Mouse (Mus musculus): ENCODE results near the gene Ankrd17. TPM values are rescaled to one million over a fixed set of nuclear protein-coding genes. Genes with fewer than 3 reads are reported as not detected.

Gene Ankrd17
- polyA plus RNA-seq, 1 experiment from 2014 or later, result 28.4 TPM

DNA sequence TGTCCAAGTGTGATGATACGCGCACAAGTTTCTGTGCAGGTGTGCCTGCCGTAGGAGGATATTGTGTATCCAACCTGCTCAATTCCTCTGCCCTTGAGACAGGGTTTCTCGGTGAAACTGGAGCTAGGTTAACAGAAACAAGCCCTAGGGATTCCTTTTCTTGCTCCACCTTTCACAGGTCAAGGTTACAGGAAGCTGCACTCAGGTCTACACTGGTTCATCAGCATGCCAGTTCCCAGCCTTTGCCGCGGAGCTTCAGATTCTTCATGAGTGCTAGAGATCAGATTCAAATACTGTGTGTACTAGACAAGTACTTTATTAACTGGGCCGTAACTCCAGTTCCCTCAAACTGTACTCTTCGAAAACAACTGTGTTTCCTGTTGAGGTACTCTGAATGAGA lies 131.2 kb downstream of the Ankrd17 start:
- Histone ChIP-seq H3K36me3 (ENCODE audit: control insufficient read depth, insufficient read depth, low read length) (peaks cover 37% of the 10 kb centered on the region), H3K4me1 (ENCODE audit: control insufficient read depth, insufficient read depth, low read length) (no peaks in the 10 kb centered on the region), H3K27me3 (ENCODE audit: control insufficient read depth, insufficient read depth, low read depth, low read length) (no peaks in the 10 kb centered on the region), H3K9me3 (replicated peaks; ENCODE audit: control insufficient read depth, low read length, poor library complexity, severe bottlenecking) (no peaks in the 10 kb centered on the region), H3K27ac (ENCODE audit: low read length) (no peak overlapping the region), H3K4me3 (ENCODE audit: low read depth, low read length) (no peak overlapping the region), H3K9ac (ENCODE audit: low read depth, low read length) (no peak overlapping the region), H3K4me2 (ENCODE audit: low read length) (no peak overlapping the region)
- ATAC-seq, result no peak
- 97% methylated on average over 8 of the region's 8 CpGs for WGBS

DNA sequence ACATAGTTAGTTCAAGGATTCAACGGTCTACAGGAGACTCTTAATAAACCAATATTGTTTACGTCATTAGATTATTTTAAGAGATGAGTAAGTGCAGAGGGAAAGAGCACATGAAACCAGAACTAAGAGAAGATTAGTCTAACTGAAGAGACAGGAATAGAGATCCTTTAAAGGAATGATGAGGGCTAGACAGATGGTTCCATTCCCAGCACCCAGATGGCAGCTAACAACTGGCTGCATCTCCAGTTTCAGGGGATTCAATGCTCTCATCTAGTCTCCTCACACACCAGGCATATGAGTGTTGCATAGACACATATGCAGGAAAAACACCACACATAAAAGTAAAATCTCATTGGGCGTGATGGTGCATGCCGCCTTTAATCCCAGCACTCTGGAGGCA lies 133.1 kb downstream of the Ankrd17 start:
- H3K36me3 ChIP-seq (ENCODE audit: control insufficient read depth, insufficient read depth, low read length), result peaks cover 40% of the 10 kb centered on the region

DNA sequence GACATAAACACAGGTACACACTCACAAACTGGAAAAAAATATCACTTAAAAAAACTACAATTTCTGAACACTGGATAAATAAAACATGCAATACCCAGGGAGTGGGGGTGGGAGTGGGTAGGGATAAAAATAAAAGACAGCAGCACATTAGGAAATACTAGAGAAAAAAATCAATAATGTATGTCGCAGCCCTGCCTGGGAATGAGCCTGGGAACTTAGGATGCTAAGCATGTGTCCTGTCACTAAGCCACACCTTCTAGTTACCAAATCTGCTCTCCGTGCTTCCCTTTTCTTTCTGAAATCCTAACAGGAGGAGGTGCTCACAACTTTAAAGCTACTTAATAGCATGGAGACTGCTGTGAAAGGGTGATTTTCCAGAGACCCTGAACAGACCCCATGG lies 136.6 kb downstream of the Ankrd17 start:
- Histone ChIP-seq H3K9me3 (replicated peaks; ENCODE audit: control insufficient read depth, low read length, poor library complexity, severe bottlenecking) (no peaks in the 10 kb centered on the region), H3K4me1 (ENCODE audit: control insufficient read depth, insufficient read depth, low read length) (no peaks in the 10 kb centered on the region), H3K4me3 (ENCODE audit: low read depth, low read length) (no peak overlapping the region), H3K36me3 (ENCODE audit: control insufficient read depth, insufficient read depth, low read length) (peaks cover 29% of the 10 kb centered on the region), H3K27me3 (ENCODE audit: control insufficient read depth, insufficient read depth, low read depth, low read length) (no peaks in the 10 kb centered on the region), H3K9ac (ENCODE audit: low read depth, low read length) (no peak overlapping the region), H3K27ac (ENCODE audit: low read length) (no peak overlapping the region), H3K4me2 (ENCODE audit: low read length) (no peak overlapping the region)
- 93% methylated on average over 2 of the region's 2 CpGs for WGBS
- ATAC-seq, result no peak

More for the DNA sequence above, 133.1 kb downstream of the Ankrd17 start:
- Histone ChIP-seq H3K9ac (ENCODE audit: low read depth, low read length) (no peak overlapping the region), H3K4me1 (ENCODE audit: control insufficient read depth, insufficient read depth, low read length) (no peaks in the 10 kb centered on the region), H3K4me2 (ENCODE audit: low read length) (no peak overlapping the region), H3K9me3 (replicated peaks; ENCODE audit: control insufficient read depth, low read length, poor library complexity, severe bottlenecking) (no peaks in the 10 kb centered on the region), H3K27me3 (ENCODE audit: control insufficient read depth, insufficient read depth, low read depth, low read length) (no peaks in the 10 kb centered on the region), H3K27ac (ENCODE audit: low read length) (no peak overlapping the region), H3K4me3 (ENCODE audit: low read depth, low read length) (no peak overlapping the region)
- ATAC-seq, result no peak
- WGBS, result 99% methylated on average over 4 of the region's 4 CpGs

DNA sequence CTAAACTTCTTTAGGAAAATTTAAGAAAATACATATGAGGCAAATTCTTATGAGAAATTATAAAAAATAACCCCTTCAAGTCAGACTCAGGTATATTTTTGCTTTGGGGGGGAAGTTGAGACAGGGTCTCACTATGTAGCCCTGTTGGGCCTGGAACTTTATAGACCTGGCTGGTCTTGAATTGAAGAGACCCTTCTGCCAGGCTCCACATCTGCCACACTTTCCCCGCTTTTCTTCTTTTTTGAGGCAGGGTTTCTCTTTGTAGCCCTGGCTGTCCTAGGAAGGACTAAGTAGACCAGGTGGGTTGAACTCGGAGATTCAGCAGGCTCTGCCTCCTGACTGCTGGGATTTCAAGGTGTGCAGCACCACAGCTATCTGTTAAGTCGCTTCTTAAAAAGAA lies 139.7 kb downstream of the Ankrd17 start:
- Histone ChIP-seq H3K27me3 (ENCODE audit: control insufficient read depth, insufficient read depth, low read depth, low read length) (no peaks in the 10 kb centered on the region), H3K4me2 (ENCODE audit: low read length) (no peak overlapping the region), H3K4me3 (ENCODE audit: low read depth, low read length) (no peak overlapping the region), H3K9ac (ENCODE audit: low read depth, low read length) (no peak overlapping the region), H3K27ac (ENCODE audit: low read length) (no peak overlapping the region), H3K9me3 (replicated peaks; ENCODE audit: control insufficient read depth, low read length, poor library complexity, severe bottlenecking) (no peaks in the 10 kb centered on the region), H3K4me1 (ENCODE audit: control insufficient read depth, insufficient read depth, low read length) (peaks cover 9% of the 10 kb centered on the region), H3K36me3 (ENCODE audit: control insufficient read depth, insufficient read depth, low read length) (peaks cover 16% of the 10 kb centered on the region; the same call in 1 of the 2 replicates)
- no peak for ATAC-seq
- 97% methylated on average over 3 of the region's 3 CpGs for WGBS

DNA sequence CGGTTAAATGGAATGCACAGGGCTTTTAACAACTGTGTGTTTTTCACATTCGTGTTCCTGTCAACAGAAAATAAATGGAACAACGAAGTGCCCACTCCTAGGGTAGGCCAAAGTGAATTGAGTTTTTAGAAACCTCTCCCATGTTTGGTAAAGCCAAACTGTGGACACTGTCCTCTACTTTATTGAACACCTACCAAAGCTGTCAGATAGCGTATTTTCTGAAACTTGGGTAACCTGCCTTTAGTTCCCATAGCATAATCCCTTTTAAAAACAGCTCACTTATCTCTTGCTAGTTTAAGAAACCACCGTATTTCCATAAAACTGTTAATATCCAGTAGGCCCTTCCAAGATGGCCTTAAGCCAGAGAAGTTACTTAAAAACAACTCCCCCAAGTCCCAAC lies 141.6 kb downstream of the Ankrd17 start:
- Histone ChIP-seq H3K4me2 (ENCODE audit: low read length) (no peak overlapping the region), H3K4me3 (ENCODE audit: low read depth, low read length) (no peak overlapping the region), H3K27me3 (ENCODE audit: control insufficient read depth, insufficient read depth, low read depth, low read length) (no peaks in the 10 kb centered on the region), H3K9ac (ENCODE audit: low read depth, low read length) (no peak overlapping the region), H3K9me3 (replicated peaks; ENCODE audit: control insufficient read depth, low read length, poor library complexity, severe bottlenecking) (no peaks in the 10 kb centered on the region), H3K4me1 (ENCODE audit: control insufficient read depth, insufficient read depth, low read length) (peaks cover 9% of the 10 kb centered on the region), H3K36me3 (ENCODE audit: control insufficient read depth, insufficient read depth, low read length) (peaks cover 12% of the 10 kb centered on the region; the same call in 1 of the 2 replicates), H3K27ac (ENCODE audit: low read length) (no peak overlapping the region)
- no peak for ATAC-seq
- WGBS, result 89% methylated on average over 5 of the region's 5 CpGs

DNA sequence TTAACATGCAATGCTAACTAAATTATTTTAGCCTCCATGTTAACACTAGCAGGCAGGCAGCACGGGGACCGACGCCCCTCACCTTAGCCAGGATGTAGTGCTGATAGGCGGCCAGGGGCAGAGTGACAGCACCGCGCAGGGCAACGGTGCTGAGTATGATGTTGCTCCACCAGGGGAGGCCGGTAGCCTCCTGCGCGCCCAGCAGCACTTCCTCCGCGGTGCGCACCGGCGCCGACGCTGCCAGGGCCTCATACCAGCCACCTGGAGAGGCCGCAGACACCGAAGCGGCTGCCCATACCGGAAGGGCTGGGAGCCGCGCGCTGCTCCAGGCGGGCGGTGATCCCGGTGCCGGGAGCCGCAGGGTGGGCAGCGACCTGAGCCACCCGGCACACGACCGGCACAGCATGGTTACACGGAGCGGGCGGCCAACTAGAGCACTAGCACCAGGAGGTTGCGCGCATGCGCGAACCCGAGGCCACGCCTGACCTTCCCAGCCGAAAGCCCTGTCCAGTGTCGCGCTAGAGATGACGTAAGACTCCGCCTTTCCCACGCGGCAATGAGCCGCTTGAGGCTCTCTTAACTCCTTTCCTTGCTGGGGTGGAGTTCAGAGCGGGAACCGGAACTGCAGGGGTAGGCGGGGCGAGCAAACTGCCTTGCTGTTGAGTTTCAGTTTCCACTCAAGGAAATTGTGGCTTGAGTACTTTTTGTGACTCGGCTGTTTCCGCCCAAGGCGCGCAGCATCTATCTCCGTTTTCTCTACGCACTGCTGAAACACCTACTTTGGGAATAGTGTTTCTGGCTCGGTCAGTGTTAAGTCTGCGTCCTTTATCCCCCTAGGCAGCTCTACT lies 142.6 kb downstream of the Ankrd17 start, which contains the start of gene Cox18:
Gene Cox18 (minus strand): TSS at position 468 of the 848 bp plus-strand sequence.
- Histone ChIP-seq H3K27ac (ENCODE audit: low read length) (peak within 1 kb of the TSS; percentile 91), H3K4me2 (ENCODE audit: low read length) (peak within 1 kb of the TSS; percentile 74), H3K4me1 (ENCODE audit: control insufficient read depth, insufficient read depth, low read length) (peaks cover 9% of the 10 kb centered on the region), H3K9me3 (replicated peaks; ENCODE audit: control insufficient read depth, low read length, poor library complexity, severe bottlenecking) (no peaks in the 10 kb centered on the region), H3K27me3 (ENCODE audit: control insufficient read depth, insufficient read depth, low read depth, low read length) (no peaks in the 10 kb centered on the region), H3K9ac (ENCODE audit: low read depth, low read length) (peak within 1 kb of the TSS; percentile 94), H3K36me3 (ENCODE audit: control insufficient read depth, insufficient read depth, low read length) (0 out of 2 replicates have a peak, but pooled peaks cover 6% of the 10 kb centered on the region), H3K4me3 (ENCODE audit: low read depth, low read length) (peak within 1 kb of the TSS; percentile 91)
- WGBS, result under 1% methylated on average over 62 of the region's 62 CpGs
- ATAC-seq, result peak; percentile 96

DNA sequence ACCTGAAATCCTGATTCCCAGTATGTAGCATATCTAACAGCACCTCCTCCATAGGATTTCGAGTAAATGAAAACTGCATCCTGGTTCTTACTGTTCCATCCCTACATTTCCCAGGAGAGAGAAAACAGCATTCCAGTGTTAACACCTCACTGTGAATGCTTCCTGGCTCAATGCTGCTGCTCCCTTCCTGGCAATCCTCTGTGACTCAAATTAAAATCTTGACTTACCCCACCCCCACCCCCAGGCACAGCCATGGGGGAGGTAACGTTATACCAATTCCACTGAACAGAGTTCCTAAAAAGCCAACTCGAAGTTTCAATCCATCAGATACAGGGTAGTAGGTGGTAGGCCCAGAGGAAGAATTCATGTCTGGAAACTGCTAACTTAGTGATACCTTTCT lies 143.4 kb downstream of the Ankrd17 start:
- H3K4me1 ChIP-seq (ENCODE audit: control insufficient read depth, insufficient read depth, low read length), result peaks cover 9% of the 10 kb centered on the region
- 0 out of 2 replicates have a peak, but pooled peaks cover 8% of the 10 kb centered on the region for H3K36me3 ChIP-seq (ENCODE audit: control insufficient read depth, insufficient read depth, low read length)
- ATAC-seq, result peak; percentile 10; the same call in 1 of the 2 replicates
- H3K27me3 ChIP-seq (ENCODE audit: control insufficient read depth, insufficient read depth, low read depth, low read length), result no peaks in the 10 kb centered on the region
- peak overlapping the region; percentile 91 for H3K27ac ChIP-seq (ENCODE audit: low read length)
- H3K9ac ChIP-seq (ENCODE audit: low read depth, low read length), result peak overlapping the region; percentile 94
- H3K4me3 ChIP-seq (ENCODE audit: low read depth, low read length), result peak overlapping the region; percentile 91
- 38% methylated on average over 3 of the region's 3 CpGs for WGBS
- H3K9me3 ChIP-seq (replicated peaks; ENCODE audit: control insufficient read depth, low read length, poor library complexity, severe bottlenecking), result no peaks in the 10 kb centered on the region
- H3K4me2 ChIP-seq (ENCODE audit: low read length), result peak overlapping the region; percentile 74

DNA sequence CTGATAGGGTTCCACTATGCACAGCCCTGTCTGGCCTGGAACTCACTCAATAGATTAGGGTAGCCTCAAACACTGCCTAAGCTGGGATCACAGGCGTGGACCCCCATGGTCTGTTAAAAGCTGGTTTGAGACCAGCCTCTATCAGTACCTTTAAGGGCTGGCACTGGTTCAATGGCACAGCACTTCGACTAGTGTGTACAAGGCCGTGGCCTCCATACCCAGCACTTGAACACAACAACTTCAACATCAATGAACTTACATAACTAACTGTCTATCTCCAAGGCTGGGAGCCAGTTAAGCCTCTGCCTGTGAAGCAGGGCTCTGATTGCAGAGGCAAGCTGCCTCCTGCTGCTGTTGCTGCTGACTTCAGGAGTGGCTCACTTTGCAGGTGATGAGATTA lies 148.6 kb downstream of the Ankrd17 start:
- peaks cover 10% of the 10 kb centered on the region; the same call in 1 of the 2 replicates for H3K36me3 ChIP-seq (ENCODE audit: control insufficient read depth, insufficient read depth, low read length)
- ATAC-seq, result no peak
- no peak overlapping the region for H3K4me2 ChIP-seq (ENCODE audit: low read length)
- H3K27ac ChIP-seq (ENCODE audit: low read length), result no peak overlapping the region
- no peaks in the 10 kb centered on the region for H3K27me3 ChIP-seq (ENCODE audit: control insufficient read depth, insufficient read depth, low read depth, low read length)
- H3K9ac ChIP-seq (ENCODE audit: low read depth, low read length), result no peak overlapping the region
- H3K4me3 ChIP-seq (ENCODE audit: low read depth, low read length), result no peak overlapping the region
- H3K4me1 ChIP-seq (ENCODE audit: control insufficient read depth, insufficient read depth, low read length), result peaks cover 4% of the 10 kb centered on the region
- H3K9me3 ChIP-seq (replicated peaks; ENCODE audit: control insufficient read depth, low read length, poor library complexity, severe bottlenecking), result no peaks in the 10 kb centered on the region
- WGBS, result 94% methylated on average over 3 of the region's 3 CpGs

DNA sequence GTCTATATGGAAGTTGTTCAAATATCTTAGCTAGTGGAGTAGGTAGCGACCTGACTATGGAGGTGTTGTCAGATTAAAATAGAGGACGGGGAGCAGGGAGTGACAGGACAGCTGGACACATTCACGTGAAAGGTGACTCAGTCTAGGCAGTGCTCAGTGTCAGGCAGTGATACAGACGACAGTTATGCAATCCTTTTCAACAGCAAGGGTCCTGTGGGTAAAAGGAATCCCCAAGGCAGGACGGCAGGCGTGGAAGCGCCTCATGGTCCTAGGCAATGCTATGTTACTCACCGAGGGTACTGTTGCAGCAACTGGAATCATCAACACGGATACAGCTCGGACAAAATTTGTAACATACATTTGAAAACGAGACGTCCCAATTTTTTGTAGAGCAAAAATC lies 149.2 kb downstream of the Ankrd17 start:
- no peak overlapping the region for H3K9ac ChIP-seq (ENCODE audit: low read depth, low read length)
- no peaks in the 10 kb centered on the region for H3K4me1 ChIP-seq (ENCODE audit: control insufficient read depth, insufficient read depth, low read length)
- H3K27ac ChIP-seq (ENCODE audit: low read length), result no peak overlapping the region
- H3K9me3 ChIP-seq (replicated peaks; ENCODE audit: control insufficient read depth, low read length, poor library complexity, severe bottlenecking), result no peaks in the 10 kb centered on the region
- peaks cover 10% of the 10 kb centered on the region; the same call in 1 of the 2 replicates for H3K36me3 ChIP-seq (ENCODE audit: control insufficient read depth, insufficient read depth, low read length)
- WGBS, result 95% methylated on average over 12 of the region's 12 CpGs
- no peak for ATAC-seq
- no peak overlapping the region for H3K4me3 ChIP-seq (ENCODE audit: low read depth, low read length)
- no peak overlapping the region for H3K4me2 ChIP-seq (ENCODE audit: low read length)
- H3K27me3 ChIP-seq (ENCODE audit: control insufficient read depth, insufficient read depth, low read depth, low read length), result no peaks in the 10 kb centered on the region

All from midbrain, embryonic 16.5 days (tissue).